Mouse (Mus musculus) heart, postnatal 4 days (tissue): ENCODE results near the gene Wdr70. TPM values are rescaled to one million over a fixed set of nuclear protein-coding genes. Genes with fewer than 3 reads are reported as not detected.
A peak's percentile ranks its signal among the peaks of the same experiment; 100 is the strongest.
"Not testable (repeated sequence)": the region's sequence is repeated elsewhere in the genome, so short reads cannot be mapped to it uniquely, and the experiment has no call there.

Source experiments
- DNase-seq: peaks from one replicate; pipeline ENCODE4 v3.0.0; 2021
- total RNA-seq, 2 experiments: library from RNA; stranded (reverse); gene quantifications; 2 replicates each; pipeline ENCODE4 v1.2.3; 2021

Gene Wdr70
- total RNA-seq, result 10 to 100 TPM; 22.6 to 22.9 TPM

DNA sequence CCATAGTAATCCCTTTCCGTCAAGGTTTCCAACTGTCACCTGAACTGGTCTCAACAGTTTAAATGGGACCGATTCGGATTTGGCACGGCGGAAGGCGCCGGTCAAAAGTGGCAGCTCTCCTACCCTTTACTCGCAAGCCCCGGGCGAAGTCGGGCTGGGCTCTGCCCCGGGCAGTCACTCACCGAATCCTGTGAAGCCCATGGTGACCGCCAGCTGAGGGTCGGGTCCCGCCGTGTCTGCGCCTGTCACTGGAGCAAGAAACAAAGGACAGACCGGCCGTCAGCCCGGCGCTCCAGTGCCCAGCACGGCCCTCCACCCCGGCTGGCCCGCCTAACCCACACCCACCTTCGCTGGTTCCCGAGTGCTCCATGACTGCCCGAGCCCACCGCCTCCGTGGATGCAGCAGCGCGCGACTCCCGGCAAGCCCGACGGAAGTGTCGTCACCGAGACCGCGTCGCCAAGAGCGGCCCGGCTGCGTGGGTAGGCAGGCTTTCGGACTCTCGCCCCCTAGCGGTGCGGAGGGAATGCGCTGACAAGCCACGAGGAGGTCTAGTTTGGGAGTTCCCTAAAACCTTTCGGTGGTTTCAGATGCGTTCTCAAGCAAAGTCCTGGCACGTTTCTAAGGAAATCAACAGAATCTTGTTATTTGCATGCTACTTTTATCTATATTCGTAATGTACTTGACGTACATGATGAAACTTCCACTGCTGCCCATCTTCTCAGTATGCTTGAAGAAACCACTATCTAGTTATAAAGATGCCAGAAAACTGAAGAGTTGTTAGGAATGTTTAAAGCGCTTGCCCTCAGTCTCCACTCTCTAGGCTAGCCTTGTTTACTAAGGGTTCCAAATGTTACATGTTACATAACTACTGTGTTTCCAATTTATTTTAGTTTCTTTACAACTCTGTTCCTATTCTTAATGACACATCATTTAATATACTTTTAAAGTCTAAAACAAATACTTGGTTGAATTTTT is at the start of gene Wdr70:
Gene Wdr70 (minus strand): TSS at position 436 of the 976 bp plus-strand sequence.
- DNase-seq, result peak; percentile 99

DNA sequence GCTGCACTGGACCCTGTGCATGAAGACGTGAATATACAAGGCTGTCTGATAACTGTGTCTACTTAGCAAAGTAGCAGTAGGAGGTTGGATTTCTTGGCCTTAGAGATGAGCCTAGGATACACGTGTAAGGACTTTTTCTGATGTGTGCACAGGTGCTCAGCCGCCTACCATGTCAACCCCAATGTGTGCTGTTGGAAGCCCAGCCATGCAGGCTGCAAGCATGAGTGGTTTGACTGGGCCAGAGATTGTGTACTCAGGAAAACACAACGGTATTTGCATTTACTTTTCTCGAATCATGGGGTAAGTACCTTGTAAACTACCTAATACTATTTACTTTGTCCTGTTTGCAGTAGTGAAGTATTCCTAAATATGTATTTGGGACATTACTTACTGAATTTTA is 36.6 kb upstream of the Wdr70 start:
- DNase-seq, result no peak

DNA sequence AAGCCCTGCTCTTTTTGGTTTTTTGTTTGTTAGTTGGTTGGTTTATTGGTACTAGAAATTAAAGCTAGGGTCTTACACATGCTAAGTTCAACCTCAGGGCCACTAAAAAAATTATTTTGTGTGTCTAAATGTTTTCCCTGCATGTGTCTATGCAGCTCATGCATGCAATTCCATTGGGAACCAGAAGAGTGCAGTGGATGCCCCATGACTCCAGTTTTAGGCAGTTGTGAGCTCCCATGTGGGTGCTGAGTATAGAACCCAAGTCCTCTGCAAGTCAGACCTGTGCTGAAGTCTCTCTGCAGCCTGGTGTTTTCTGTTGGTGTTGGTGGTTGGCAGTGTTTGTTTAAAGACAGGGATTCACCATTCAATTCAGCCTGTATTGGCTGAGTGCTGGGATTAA is 32.8 kb upstream of the Wdr70 start:
- DNase-seq, result no peak

DNA sequence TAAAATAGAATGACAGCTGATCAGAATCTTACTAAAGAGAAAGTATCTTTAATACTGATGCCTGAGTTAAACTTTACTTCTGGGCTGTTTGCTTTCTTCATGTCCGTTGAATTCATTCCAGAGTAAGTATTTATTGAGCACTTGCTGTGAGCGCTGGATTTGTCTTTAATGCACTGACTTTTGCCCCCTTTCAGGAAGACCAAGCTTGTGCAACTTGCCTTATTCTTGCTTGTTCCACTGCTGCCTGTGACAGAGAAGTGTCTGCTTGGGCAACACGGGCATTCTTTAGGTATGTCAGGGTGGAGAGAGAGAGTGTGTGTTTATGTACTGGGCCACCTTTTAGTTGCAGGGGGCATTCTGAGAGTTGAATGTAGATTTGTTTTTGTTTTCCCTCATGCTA is 32.3 kb upstream of the Wdr70 start:
- no peak for DNase-seq

DNA sequence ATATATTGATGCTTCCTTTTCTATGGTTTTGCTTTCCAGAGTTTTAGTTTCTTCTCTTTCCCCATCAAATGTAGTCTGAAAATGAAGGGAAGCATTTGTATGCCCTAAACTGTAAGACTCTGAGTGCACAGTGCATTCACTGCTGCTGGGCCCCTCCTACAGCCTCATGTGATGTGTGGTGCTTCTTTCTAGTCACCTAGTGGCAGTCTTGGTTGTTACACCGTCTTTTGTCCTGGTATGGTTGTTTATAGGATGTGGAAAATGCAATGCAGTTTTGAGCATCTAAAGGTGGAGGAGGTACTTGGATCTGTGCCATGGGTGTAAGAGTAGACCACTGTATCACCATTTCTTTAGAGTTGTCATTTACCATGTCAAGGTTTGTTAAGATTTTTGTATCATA is 30.3 kb upstream of the Wdr70 start:
- DNase-seq, result no peak

DNA sequence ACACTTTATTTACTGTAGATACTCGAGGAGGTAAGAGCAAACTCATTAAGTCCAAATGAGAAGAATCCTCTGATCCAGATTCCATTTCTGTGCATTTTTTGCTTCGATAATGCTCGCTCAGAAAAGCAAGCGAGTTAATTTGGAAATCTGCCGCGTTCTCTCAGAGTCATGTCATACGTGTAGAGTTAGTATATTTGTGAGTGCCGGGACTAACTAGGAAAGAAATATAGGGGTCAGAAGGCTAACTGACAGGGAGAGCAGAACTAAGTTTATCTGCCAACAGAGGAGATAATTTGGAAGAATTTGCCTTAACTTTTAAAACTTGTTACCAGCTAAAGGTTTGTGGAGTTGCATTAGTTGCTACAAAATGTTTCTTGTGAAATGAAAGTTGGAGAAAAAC is 10.8 kb upstream of the Wdr70 start:
- no peak for DNase-seq

DNA sequence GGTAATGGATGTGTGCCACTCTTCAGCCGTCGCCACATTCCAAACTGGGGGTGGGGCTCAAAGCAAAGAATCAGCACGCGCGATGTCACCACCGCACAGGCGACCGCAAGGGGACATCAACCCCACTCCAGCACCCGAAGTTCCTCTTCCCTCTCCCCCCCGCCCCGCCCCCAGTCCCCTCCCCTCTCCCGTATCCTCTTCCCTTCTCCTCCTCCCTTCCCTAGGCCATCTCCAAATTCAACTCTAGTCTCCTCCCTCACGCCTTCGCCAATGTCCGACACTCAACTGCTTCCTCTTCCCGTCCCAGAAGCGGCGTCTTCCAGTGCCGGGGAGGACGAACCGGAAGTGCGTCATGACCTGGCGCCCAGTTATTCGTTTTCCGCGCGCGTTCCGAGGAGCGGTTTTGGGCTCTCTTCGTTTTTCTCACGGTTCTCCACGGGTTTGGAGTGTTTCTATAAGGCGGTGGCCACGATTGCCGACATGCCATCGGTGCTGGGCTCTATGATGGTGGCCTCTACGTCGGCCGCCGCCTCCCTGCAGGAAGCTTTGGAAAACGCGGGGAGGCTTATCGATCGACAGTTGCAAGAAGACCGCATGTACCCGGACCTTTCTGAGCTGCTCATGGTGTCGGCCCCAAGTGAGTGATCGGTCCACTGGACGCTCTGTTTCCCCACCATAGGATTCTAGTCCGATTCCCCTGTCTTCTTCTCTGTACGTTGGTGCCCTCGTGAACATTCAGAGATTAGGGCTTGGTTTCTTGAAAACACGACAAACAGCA is 10.1 kb upstream of the Wdr70 start, which contains the start of gene Nup155:
Gene Nup155 (plus strand): TSS at position 308 of the 778 bp plus-strand sequence.
- DNase-seq, result peak; percentile 93

DNA sequence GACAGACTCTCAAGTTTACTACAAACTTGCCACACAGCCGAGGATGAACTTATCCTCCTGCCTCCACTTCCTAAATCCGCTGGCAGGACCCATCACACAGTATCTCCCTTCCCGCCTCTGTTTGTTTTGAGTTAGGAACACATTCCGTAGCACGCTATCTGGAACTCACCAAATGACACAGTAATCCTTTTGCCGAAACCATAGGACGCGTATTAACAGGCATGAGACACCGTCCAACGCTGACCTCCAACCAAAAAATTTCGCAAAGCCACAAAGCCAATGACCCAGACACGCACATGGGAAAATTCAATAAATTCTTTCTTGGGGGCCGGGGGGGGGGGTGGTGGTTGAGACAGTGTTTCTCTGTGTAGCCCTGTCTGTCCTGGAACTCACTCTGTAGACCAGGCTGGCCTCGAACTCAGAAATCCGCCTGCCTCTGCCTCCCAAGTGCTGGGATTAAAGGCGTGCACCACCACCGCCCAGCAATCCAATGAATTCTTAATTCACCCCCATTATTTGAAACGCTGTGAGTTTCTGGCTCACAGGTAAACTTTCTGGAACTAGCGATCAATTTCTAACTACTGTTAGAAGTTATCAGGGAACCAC is 9.5 kb upstream of the Wdr70 start:
- no peak for DNase-seq

DNA sequence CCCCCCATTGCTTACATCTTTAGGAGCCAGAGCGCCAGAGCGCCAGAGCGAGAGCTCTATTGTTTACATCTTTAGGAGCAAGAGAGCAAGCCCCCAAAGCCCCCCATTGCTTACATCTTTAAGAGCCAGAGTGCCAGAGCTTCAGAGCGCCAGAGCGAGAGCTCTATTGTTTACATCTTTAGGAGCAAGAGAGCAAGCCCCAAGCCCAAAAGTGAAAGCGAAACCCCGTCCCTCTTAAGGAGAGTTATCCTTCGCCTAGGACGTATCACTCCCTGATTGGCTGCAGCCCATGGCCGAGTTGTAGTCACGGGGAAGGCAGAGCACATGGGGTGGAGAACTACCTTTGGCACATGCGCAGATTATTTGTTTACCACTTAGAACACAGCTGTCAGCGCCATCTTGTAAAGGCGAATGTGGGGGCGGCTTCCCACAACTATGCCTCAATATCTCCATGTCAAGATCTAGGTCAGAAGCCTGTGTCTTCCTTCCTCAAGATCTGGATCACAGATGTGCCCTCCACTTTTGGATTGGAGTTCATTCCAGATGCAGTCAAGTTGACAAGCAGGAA is 3.0 kb upstream of the Wdr70 start:
- not testable (repeated sequence) for DNase-seq

DNA sequence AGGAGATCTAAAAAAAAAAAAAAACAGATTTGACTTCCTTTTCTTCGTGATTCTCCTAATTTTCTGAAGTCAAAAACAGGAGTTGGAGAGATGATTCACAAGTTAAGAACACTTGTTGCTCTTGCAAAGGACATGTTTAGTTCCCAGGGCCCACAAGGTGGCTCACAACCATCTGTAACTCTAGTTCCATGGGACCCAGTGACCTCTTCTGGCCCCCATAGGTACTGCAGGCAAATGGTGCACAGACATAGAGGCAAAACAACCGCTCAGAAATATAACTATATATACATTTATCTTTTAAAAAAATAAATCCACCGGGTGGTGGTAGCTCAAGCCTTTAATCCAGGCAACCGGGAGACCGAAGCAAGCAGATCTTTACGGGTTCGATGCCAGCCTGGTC is 1.2 kb downstream of the Wdr70 start:
- DNase-seq, result peak; percentile 64

DNA sequence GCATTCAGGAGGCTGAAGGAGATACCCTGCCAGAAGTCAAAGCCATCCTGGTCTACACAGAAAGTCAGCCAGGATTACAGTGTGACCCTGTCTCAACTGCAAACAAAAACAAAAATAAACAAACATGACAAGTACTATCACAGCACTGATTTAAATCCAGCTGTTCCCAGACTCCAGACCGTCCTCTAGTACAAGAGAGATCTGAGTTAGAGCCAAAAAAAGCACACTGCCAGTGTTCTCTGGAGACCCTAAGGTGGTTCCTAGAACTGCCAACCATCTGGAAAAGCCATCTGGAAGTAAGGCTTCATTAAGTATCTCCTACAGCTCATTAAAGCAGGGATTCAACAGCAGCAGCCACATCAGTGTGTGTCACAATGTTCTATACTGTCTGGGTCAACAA is 6.3 kb downstream of the Wdr70 start:
- DNase-seq, result not testable (repeated sequence)

DNA sequence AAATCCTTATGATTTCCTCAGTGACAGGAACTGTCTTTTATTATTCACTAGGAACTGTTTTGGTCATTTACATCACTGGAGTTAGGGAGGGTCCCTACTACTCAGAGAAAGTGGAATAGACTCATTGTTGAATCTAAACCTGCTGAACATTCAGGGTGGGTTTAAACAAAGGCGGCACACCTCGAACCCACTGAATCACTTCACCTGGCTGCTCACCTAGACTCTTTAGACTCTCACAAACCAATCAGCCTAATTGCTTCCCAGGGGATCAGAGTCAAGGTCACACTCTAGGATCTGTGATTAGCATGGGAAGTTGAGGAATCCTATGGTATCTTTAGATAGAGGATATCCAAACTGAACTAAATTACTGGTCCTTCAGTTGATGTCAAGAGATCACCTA is 8.3 kb downstream of the Wdr70 start:
- no peak for DNase-seq

DNA sequence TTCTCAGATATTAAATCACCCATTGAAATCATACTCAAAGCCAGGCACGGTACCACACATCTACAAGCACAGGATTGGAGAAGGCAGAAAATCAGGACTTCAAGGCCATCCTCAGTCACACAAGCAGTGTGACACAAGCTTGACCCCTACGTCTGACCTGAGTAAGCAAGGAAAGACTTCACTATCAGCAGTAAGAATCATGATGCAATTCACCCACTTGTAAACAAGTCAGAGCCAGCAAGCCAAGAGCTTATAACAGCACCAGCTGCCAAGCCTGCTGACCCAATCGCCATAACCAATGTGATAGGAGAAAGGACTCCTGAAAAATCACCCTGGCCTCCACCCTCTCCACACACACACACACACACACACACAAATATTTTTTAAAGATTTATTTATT is 10.3 kb downstream of the Wdr70 start:
- DNase-seq, result no peak

DNA sequence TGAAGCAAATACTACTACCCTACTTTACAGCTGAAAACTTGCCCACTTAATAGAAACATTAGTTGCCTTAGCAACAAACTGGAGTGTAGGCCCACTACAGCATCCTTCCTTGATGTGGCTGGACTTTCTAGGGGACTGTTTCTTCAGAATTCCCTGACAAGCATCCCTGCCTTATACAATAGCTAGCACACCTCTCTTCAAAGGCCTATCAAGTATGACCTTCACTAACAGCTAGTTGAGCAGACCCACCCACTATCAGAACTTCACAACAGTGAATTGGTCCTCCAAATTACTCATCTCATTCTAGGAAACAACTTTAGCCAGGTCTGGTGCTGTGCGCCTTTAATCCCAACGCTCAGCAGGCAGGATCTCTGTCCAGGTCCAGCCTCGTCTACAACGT is 11.7 kb downstream of the Wdr70 start:
- DNase-seq, result no peak

DNA sequence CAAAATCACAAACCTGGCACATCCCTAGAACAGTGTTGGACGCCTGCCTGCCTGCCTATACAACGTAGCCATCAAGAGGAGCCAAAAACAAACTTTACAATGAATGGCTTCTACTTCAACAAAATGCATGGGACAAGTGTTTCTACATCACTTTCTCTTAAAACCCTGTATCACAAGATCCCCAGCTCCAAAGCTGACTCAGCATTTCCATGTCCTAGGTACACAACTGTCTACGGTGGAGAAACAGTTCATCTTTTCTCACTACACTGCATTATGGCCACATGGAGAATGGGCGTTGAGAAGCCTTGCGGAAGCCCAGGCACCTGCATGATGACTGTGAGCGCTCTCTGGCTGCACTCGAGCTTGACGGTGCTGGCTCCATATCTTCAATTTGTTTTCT is 16.9 kb downstream of the Wdr70 start:
- no peak for DNase-seq

DNA sequence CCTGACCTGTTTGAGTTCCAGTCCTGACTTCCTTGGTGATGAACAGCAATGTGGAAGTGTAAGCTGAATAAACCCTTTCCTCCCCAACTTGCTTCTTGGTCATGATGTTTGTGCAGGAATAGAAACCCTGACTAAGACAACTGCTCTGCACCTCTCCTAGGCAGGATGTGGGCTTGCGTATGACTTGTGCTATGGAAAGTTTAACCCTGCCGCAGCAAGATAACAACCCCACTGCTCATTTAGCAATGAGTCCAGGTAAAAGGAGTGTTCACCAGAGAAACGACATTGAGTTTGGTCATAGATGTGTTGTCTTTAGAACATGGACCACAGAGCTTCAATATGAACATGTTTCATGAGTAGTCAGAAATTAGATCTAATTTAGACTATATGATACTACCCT is 25.9 kb downstream of the Wdr70 start:
- not testable (repeated sequence) for DNase-seq

DNA sequence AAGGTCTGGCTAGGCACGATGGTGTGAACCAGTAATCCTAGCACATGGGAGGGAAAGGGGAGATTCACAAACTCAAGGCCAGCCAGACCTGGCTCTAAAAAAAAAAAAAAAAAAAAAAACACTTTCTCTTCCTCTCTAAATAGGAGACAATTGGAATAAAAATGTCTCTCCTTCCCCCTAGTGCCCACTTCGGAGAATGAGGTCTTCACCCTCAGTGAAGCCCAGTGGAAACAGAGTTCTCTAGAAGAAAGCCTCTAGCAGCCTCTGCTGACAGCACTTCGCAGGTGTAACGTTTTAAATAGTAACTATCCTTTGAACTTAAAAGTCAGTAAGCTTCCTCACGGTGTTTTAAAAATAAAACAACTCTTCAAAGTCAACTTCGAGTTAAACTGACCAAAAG is 33.8 kb downstream of the Wdr70 start:
- no peak for DNase-seq

DNA sequence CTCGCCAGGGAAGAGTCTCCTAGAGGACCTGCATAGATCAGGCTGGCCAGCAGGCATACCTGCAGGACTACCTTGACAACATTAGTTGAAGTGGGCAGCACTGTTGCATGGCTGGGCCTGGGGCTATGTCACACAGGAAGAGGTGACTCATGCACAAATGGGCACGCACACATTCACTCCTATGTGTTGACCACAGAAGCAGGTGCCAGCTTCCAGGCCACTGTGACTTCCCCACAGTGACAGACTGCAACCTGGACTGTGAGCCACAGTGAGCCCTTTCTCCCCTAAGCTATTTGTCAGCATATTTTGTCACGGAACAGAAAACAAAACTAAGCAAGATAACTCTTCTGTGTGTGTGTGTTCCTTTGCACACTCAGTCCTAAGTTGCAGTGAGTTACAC is 47.8 kb downstream of the Wdr70 start:
- no peak for DNase-seq

DNA sequence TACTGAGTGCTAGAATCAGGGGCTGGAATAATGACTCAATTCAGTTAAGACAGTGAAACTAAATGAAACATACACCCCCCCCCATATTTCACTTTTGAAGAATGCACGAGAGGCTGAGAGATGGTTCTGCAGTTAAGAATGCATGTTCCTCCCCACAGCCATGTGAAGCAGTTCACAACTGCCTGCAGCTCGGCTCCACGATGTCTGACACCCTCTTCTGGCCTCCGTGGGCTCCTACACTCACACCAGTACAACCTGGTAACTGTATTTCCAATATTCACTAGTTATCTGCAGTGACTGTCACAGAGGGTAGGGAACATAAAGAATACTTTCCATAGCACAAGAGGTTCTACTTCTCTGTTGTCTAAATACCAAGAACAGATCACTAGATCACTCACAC is 59.2 kb downstream of the Wdr70 start:
- no peak for DNase-seq

DNA sequence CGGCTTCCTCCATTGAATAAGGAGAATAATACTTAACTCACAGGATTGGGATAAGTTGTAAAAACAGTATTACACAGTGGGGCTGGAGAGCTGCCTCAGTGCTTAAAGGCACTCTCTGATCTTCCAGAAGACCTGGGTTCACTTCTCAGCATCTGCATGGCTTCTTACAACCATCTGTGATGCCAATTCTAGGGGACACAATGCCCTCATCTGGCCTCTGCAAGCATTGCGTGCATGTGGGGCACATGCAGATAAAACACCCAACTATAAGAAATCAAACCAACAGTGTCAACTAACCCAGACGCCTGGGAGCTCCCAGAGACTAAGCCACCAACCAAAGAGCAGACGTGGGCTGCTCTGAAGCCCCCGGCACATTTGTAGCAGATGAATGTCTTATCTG is 60.6 kb downstream of the Wdr70 start:
- DNase-seq, result no peak

DNA sequence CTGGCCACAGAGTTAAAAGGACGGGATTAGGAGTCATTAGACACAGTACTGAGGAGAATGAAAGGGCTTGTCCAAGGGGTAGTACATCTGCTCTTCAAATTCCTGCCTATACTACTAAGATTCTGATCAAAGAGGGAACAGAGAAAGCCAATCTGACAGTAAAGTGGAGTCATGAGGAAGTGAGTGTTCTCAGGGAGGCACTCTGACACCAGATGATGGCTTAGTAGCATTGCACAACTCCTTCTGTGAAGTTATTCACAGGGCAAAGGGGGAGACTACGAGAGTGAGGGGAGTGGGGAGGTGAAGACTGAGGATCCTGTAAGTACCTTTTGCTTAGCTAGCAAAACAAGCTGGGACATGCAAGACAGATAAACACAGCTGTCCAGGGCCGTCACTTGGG is 61.2 kb downstream of the Wdr70 start:
- no peak for DNase-seq

DNA sequence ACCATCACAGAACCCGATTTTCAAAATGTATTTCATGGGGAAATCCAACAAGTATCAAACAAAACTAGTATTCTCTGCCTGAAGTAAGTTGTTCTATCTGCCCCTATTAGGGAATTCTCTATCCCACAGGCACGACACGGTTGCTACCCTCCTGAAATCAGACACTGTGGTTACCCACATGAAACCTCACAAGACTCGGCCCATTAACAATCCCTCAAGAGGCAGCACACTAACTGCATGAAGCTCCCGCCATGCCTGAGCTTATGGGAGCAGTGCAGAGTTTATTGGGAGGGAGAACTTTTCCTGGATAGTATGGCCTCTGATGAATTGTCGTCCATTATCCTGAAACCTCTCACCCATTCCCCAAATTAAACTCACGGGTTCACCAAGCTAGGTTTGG is 67.8 kb downstream of the Wdr70 start:
- DNase-seq, result no peak

DNA sequence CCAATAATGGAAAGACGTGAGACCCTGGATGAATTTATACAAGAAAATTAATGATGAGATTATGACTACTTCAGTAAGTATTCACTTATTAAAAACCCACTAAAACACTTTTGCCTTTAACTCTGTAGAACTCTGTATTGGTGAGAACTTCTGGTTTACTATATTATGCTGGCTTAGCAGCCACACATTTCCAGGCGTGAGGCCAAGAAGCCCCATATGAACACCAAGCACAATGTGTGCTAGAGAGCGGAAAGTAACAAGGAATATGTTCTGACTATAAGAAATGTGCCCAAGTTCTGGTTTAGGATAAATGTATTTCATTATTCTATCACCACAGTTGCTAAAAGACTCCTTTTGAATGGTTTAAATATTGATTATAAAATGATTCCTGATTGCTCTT is 68.4 kb downstream of the Wdr70 start:
- DNase-seq, result no peak
